Mouse (Mus musculus) ES-E14 (cell line): Measurements from ENCODE around the gene Lhfpl2. TPM values are rescaled to one million over a fixed set of nuclear protein-coding genes. Genes with fewer than 3 reads are reported as not detected.

Experiments used
- DNase-seq: peaks from one replicate; pipeline ENCODE4 v3.0.0-alpha.2; 2013; ENCODE audit warnings: low read depth, low spot score
- H3K27ac ChIP-seq: 2 replicates; pipeline ENCODE4 v1.5.1; 2012; ENCODE audit warnings: low read depth, mild to moderate bottlenecking, low read length, moderate library complexity, mixed read lengths; ENCODE audit not compliant: poor library complexity, insufficient read depth, severe bottlenecking
- H3K36me3 ChIP-seq: 2 replicates; pipeline ENCODE4 v1.6.1; 2012; ENCODE audit warnings: mild to moderate bottlenecking, low read length, moderate library complexity, mixed read lengths; ENCODE audit not compliant: control insufficient read depth, poor library complexity, insufficient read depth, severe bottlenecking
- H3K4me1 ChIP-seq, 2 experiments: fragments of 150-350 bp in 1 of 2; sonication (generic) in 1 of 2; 2 replicates each; pipeline ENCODE4 v1.6.1; 2012; ENCODE audit warnings: low read length in 2 of 2, mild to moderate bottlenecking in 1 of 2, mixed read lengths in 1 of 2; ENCODE audit not compliant: control insufficient read depth in 2 of 2, insufficient read depth in 2 of 2, poor library complexity in 1 of 2
- H3K4me3 ChIP-seq, 2 experiments: fragments of 150-350 bp in 1 of 2; sonication (generic) in 1 of 2; 2 replicates each; pipeline ENCODE4 v1.5.1; 2012; ENCODE audit warnings: low read length in 2 of 2, low read depth in 1 of 2, mild to moderate bottlenecking in 1 of 2, mixed read lengths in 1 of 2; ENCODE audit not compliant: insufficient read depth in 1 of 2, poor library complexity in 1 of 2, severe bottlenecking in 1 of 2
- H3K9ac ChIP-seq: 2 replicates; pipeline ENCODE4 v1.6.1; 2012; ENCODE audit warnings: low read depth, mild to moderate bottlenecking, low read length, mixed read lengths; ENCODE audit not compliant: poor library complexity, insufficient read depth, severe bottlenecking
- H3K9me3 ChIP-seq: fragments of 150-350 bp; sonication (generic); 2 replicates; pipeline ENCODE4 v1.6.1; 2012; ENCODE audit warnings: low read depth, mild to moderate bottlenecking, low read length; ENCODE audit not compliant: control insufficient read depth, insufficient read depth
- CHD2 ChIP-seq: IDR thresholded peaks from 2 replicates; pipeline ENCODE4 v1.6.1; 2014; ENCODE audit warnings: mild to moderate bottlenecking, low read depth, low read length, inconsistent platforms
- HCFC1 ChIP-seq: IDR thresholded peaks from 2 replicates; pipeline ENCODE4 v1.6.1; 2012; ENCODE audit warnings: low read length, inconsistent platforms, borderline replicate concordance; ENCODE audit not compliant: insufficient read depth
- MAFK ChIP-seq: IDR thresholded peaks from 2 replicates; pipeline ENCODE4 v1.6.1; 2014; ENCODE audit warnings: mild to moderate bottlenecking, low read depth, low read length, inconsistent platforms; ENCODE audit not compliant: insufficient read depth
- ZC3H11A ChIP-seq: IDR thresholded peaks from 2 replicates; pipeline ENCODE4 v1.6.1; 2012; ENCODE audit warnings: low read depth, mild to moderate bottlenecking, inconsistent platforms, low read length, borderline replicate concordance
- ZNF384 ChIP-seq: IDR thresholded peaks from 2 replicates; pipeline ENCODE4 v1.6.1; 2012; ENCODE audit warnings: low read depth, low read length, inconsistent platforms
- in situ Hi-C, 2 experiments: fragments of 600-800 bp; cut with MboI; formaldehyde crosslinking; loops; one replicate each; pipeline ENCODE4 v1.15.1; 2025; ENCODE audit warnings: low sequenced_read_pairs in 2 of 2, inconsistent platforms in 1 of 2; ENCODE audit not compliant: unreplicated experiment in 2 of 2
- total RNA-seq: library from RNA; depleted of rRNA; stranded (reverse); fragments of 300-350 nt; gene quantifications from 2 replicates; pipeline ENCODE4 v1.2.3, GENCODE M21; 2012

Lhfpl2 gene
- total RNA-seq, 1 experiment, result 8.8 TPM

DNA sequence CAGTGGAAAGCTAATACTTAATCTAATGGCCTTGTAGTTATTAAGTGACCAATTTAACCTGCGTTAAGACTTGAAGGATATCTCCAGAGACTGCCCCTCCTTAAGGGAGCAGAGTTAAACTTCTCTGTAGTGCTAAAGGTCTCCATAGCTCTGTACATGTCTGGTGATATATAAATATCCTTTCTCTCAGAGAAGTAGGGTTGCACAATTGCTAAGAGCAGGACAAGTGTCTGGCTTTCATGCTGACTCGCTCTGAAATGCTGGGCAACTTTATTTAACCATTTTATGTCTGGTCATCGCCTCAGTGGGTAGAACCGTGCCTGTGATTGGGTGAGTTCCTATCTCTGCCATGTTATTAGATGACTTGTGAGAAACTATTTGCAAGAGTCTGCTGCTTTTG, 36.6 kb downstream of the Lhfpl2 start:
- DNase-seq, result no peak
- Histone ChIP-seq H3K4me1 (no peaks in the 10 kb centered on the region), H3K36me3 (no peaks in the 10 kb centered on the region), H3K27ac (no peak overlapping the region), H3K9ac (no peak overlapping the region), H3K9me3 (no peaks in the 10 kb centered on the region), H3K4me3 (no peak overlapping the region)
- TF ChIP-seq MAFK (no peak), HCFC1 (no peak)
- in situ Hi-C loops, result no loop called here

DNA sequence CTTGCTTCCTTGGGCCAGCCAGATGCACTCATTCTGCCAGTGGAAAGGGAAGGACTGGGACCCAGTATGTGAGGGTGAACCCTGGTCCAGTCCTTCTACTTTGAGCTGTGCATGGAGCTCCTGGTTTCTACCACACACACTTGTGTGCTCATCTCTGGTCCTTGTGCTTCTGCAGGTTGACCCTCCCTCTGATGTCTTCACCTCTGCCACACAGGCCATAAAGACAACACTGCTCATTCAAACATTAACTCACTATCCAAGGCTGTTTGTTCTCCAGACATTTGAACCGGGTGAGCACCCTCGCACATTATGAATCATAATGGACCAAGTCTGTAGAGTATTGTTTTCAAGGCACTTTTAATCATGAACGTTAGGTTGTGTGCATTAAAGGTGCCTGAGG, 37.0 kb downstream of the Lhfpl2 start:
- no peak for DNase-seq
- Histone ChIP-seq H3K9ac (no peak overlapping the region), H3K4me3 (no peak overlapping the region), H3K36me3 (no peaks in the 10 kb centered on the region), H3K9me3 (no peaks in the 10 kb centered on the region), H3K4me1 (no peaks in the 10 kb centered on the region), H3K27ac (no peak overlapping the region)
- in situ Hi-C loops, result no loop called here
- TF ChIP-seq CHD2, result no peak
- no peak for TF ChIP-seq HCFC1
- no peak for TF ChIP-seq MAFK
- no peak for TF ChIP-seq ZNF384
- no peak for TF ChIP-seq ZC3H11A

DNA sequence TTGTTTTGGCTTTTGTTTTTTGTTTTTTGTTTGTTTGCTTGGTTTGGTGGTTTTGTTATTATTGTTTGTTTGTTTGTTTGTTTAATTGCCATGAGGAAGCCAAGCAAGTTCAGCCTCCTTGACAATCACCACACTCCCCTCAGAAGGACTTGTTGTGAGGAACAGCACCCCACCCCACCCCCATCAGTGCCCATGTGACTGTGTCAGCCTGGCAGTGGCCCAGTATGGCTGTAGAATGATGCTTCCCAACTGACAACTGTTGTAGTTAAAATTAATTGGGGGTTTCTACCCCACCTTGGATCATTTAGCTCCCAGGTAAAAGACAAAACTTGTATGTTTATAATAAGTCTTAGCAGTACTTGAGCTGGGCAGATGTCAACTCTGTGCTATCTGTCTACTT, 37.6 kb downstream of the Lhfpl2 start:
- in situ Hi-C loops, result no loop called here
- no peak overlapping the region for H3K27ac ChIP-seq
- H3K4me1 ChIP-seq, result no peaks in the 10 kb centered on the region
- no peak for TF ChIP-seq CHD2
- H3K9ac ChIP-seq, result no peak overlapping the region
- H3K36me3 ChIP-seq, result no peaks in the 10 kb centered on the region
- H3K4me3 ChIP-seq, result no peak overlapping the region
- H3K9me3 ChIP-seq, result no peaks in the 10 kb centered on the region
- no peak for DNase-seq

DNA sequence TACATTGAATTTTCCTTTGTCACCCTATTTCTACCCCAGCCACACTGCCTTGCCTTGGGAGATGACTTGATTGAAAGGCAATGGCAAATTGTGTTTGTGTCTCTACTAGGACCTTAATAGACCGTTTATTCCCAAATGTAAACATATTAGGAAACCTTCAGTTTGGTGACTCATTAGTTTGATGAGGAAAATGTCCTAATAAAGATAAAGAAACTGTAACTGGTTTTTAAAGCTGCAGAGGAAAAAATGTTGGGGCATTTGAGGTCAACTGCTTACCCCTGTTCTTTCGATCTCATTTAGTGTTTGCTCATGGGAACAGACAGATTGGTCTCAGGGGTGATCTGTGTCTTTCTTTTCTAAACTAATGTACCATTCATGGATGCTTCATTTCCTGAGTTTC, 40.1 kb downstream of the Lhfpl2 start:
- no peak for TF ChIP-seq ZC3H11A
- TF ChIP-seq HCFC1, result no peak
- no peak for TF ChIP-seq ZNF384
- no peak for TF ChIP-seq MAFK
- TF ChIP-seq CHD2, result no peak
- no peaks in the 10 kb centered on the region for H3K9me3 ChIP-seq
- in situ Hi-C loops, result no loop called here
- no peaks in the 10 kb centered on the region for H3K4me1 ChIP-seq
- no peak overlapping the region for H3K4me3 ChIP-seq
- no peaks in the 10 kb centered on the region for H3K36me3 ChIP-seq
- no peak overlapping the region for H3K27ac ChIP-seq
- H3K9ac ChIP-seq, result no peak overlapping the region
- DNase-seq, result no peak

DNA sequence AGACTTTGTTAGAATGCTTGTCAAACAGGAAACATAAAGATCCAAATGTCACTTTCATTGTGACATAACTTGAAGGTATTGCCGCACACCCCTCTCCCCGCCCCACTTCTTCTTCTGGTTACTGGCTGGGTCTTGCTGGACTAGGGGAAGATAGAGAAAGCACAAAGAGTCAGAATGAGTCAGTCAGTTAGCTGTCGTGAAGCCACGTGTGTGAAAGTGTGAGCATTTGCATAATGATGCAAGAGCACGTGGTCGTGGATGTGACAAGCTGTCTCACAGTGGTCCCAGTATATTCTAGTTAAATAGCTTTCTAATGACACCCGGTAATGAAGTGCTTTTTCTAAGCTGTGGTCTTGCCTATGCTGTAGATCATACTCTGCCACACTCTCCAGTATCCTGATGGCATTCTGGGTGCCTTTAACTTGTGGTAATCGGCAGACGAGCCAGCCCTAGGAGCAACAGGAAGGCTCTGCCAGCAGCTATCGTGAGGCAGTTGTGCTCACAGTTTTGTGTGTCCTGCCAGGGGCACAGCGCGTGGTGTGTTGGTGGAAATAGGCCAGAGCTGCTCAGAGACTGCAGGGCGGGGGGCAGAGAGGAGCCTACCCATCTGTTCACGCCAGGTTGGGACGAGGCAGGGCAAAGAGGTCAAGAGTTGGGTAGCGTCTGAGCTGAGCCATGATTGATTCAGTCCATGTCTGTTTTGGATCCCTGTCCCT, 40.9 kb downstream of the Lhfpl2 start:
- Histone ChIP-seq H3K4me1 (no peaks in the 10 kb centered on the region), H3K9ac (no peak overlapping the region), H3K9me3 (no peaks in the 10 kb centered on the region), H3K36me3 (no peaks in the 10 kb centered on the region), H3K4me3 (no peak overlapping the region), H3K27ac (no peak overlapping the region)
- in situ Hi-C loops, result no loop called here
- TF ChIP-seq MAFK, result no peak
- no peak for TF ChIP-seq CHD2
- TF ChIP-seq ZC3H11A, result no peak
- TF ChIP-seq HCFC1, result no peak
- TF ChIP-seq ZNF384, result no peak
- no peak for DNase-seq
